Comparison of ENCODE assay signal across 26 mouse cellular contexts in genomic region chr15:82177743-82178290, GRCm38 (mm10). TPM values are rescaled to one million over a fixed set of nuclear protein-coding genes. Genes with fewer than 3 reads are reported as not detected.
DNase-seq lines count a peak whose midpoint lies in the region; ATAC-seq and TF ChIP-seq lines count a peak whose summit lies in the region.
"Had no signal": no experiment of that assay in that cellular context is flagged by ENCODE, and none has a peak within 500 bp of the region (broad histone marks: within the 10 kb centered on the region; RNA-seq: fewer than 3 reads in every experiment).

No protein-coding gene starts in this region.

- peaks cover 99% of the 10 kb centered on the region for H3K36me3 ChIP-seq in hindbrain, embryonic 14.5 days (replicated peaks; ENCODE audit: control insufficient read depth, insufficient read depth)
- peaks cover 99% of the 10 kb centered on the region for H3K36me3 ChIP-seq in hindbrain, embryonic 10.5 days
- peaks cover 93% of the 10 kb centered on the region for H3K36me3 ChIP-seq in intestine, postnatal 0 days (ENCODE audit: control insufficient read depth, insufficient read depth)
- H3K36me3 ChIP-seq in intestine, embryonic 15.5 days: peaks cover 84% of the 10 kb centered on the region

- intact Hi-C loops in left cerebral cortex, postnatal 25 days (cut with DNase I): no loop called here

- no peaks in the 10 kb centered on the region for H3K4me1 ChIP-seq in hindbrain, embryonic 14.5 days (replicated peaks; ENCODE audit: control insufficient read depth, insufficient read depth, low read length)
- no peaks in the 10 kb centered on the region for H3K4me1 ChIP-seq in hindbrain, embryonic 10.5 days (replicated peaks)
- no peaks in the 10 kb centered on the region for H3K4me1 ChIP-seq in intestine, postnatal 0 days (replicated peaks; ENCODE audit: control insufficient read depth, insufficient read depth, low read length)
- no peaks in the 10 kb centered on the region for H3K4me1 ChIP-seq in intestine, embryonic 15.5 days (replicated peaks)
- H3K4me1 ChIP-seq: forebrain, embryonic 10.5 days; forebrain, embryonic 13.5 days had no signal

- H3K4me2 ChIP-seq in hindbrain, embryonic 14.5 days (replicated peaks): no peak overlapping the region
- H3K4me2 ChIP-seq in intestine, postnatal 0 days (replicated peaks; ENCODE audit: low read depth): no peak overlapping the region
- no peak overlapping the region for H3K4me2 ChIP-seq in intestine, embryonic 15.5 days (replicated peaks)
- H3K4me2 ChIP-seq: forebrain, embryonic 13.5 days; heart, embryonic 11.5 days; heart, embryonic 15.5 days had no signal

- no peak for ATAC-seq in hindbrain, embryonic 14.5 days (ENCODE audit: low FRiP score)
- ATAC-seq in intestine, postnatal 0 days: no peak
- ATAC-seq in intestine, embryonic 15.5 days: no peak
- ATAC-seq: forebrain, embryonic 13.5 days; forebrain, embryonic 16.5 days had no signal

- H3K27ac ChIP-seq in hindbrain, embryonic 14.5 days: 0 out of 2 replicates have a peak overlapping the region, but pooled peaks have one; percentile 9
- H3K27ac ChIP-seq in hindbrain, embryonic 10.5 days: no peak overlapping the region
- 0 out of 2 replicates have a peak overlapping the region, but pooled peaks have one; percentile 28 for H3K27ac ChIP-seq in intestine, postnatal 0 days (ENCODE audit: low read depth, low read length)
- H3K27ac ChIP-seq in intestine, embryonic 15.5 days: no peak overlapping the region
- H3K27ac ChIP-seq: forebrain, embryonic 10.5 days; forebrain, embryonic 13.5 days; heart, embryonic 15.5 days had no signal

- H3K4me3 ChIP-seq in hindbrain, embryonic 14.5 days (replicated peaks; ENCODE audit: low read length): no peak overlapping the region
- no peak overlapping the region for H3K4me3 ChIP-seq in hindbrain, embryonic 10.5 days
- no peak overlapping the region for H3K4me3 ChIP-seq in intestine, postnatal 0 days (ENCODE audit: low read depth, low read length)
- H3K4me3 ChIP-seq in intestine, embryonic 15.5 days (replicated peaks): no peak overlapping the region
- H3K4me3 ChIP-seq: forebrain, embryonic 10.5 days; forebrain, embryonic 13.5 days; heart, embryonic 15.5 days had no signal

- no peak for TF ChIP-seq CTCF in intestine, postnatal 0 days (IDR thresholded peaks at IDR 0.05; ENCODE audit: low read depth)

- no peaks in the 10 kb centered on the region for H3K27me3 ChIP-seq in hindbrain, embryonic 14.5 days (ENCODE audit: control insufficient read depth, insufficient read depth, low read length)
- no peaks in the 10 kb centered on the region for H3K27me3 ChIP-seq in hindbrain, embryonic 10.5 days (ENCODE audit: insufficient read depth, poor library complexity, severe bottlenecking)
- no peaks in the 10 kb centered on the region for H3K27me3 ChIP-seq in intestine, postnatal 0 days (replicated peaks; ENCODE audit: control insufficient read depth, insufficient read depth, low read length)
- no peaks in the 10 kb centered on the region for H3K27me3 ChIP-seq in intestine, embryonic 15.5 days (replicated peaks)
- H3K27me3 ChIP-seq: CH12.LX; forebrain, embryonic 13.5 days; heart, embryonic 15.5 days had no signal

- no peaks in the 10 kb centered on the region for H3K9me3 ChIP-seq in hindbrain, embryonic 14.5 days (ENCODE audit: control insufficient read depth, low read length)
- peaks cover 31% of the 10 kb centered on the region for H3K9me3 ChIP-seq in hindbrain, embryonic 10.5 days
- 0 out of 2 replicates have a peak, but pooled peaks cover 3% of the 10 kb centered on the region for H3K9me3 ChIP-seq in intestine, postnatal 0 days (ENCODE audit: control insufficient read depth)
- H3K9me3 ChIP-seq in intestine, embryonic 15.5 days: no peaks in the 10 kb centered on the region
- H3K9me3 ChIP-seq: heart, embryonic 15.5 days had no signal

- DNase-seq in hindbrain, embryonic 14.5 days (ENCODE audit: low spot score): no peak
- no peak for DNase-seq in hindbrain, embryonic 10.5 days (ENCODE audit: low spot score)
- DNase-seq in R1 (ENCODE audit: low read depth, low spot score): peak; percentile 67
- no peak for DNase-seq in left cerebral cortex, postnatal 25 days (ENCODE audit: low spot score in 2 of 2)
- DNase-seq in gastrocnemius, postnatal 10 days: no peak
- DNase-seq: adrenal gland, postnatal 10 days; adrenal gland, postnatal 36 days; B cell, adult 2 months; cerebellum, adult 18-20 months; cerebellum, adult 9-10 months; cerebellum, postnatal 14 days; gastrocnemius, postnatal 14 days; heart, adult 11 months; heart, postnatal 10 days; heart, postnatal 36 days; kidney, adult 18-20 months had no signal

- H3K9ac ChIP-seq in hindbrain, embryonic 14.5 days: no peak overlapping the region
- no peak overlapping the region for H3K9ac ChIP-seq in intestine, postnatal 0 days (ENCODE audit: low read depth, low read length)
- no peak overlapping the region for H3K9ac ChIP-seq in intestine, embryonic 15.5 days
- H3K9ac ChIP-seq: forebrain, embryonic 13.5 days; heart, embryonic 15.5 days had no signal

- 86% methylated on average over 7 of the region's 7 CpGs for WGBS in hindbrain, embryonic 14.5 days
- WGBS in hindbrain, embryonic 10.5 days: 94% methylated on average over 7 of the region's 7 CpGs
- 83% methylated on average over 7 of the region's 7 CpGs for WGBS in intestine, postnatal 0 days
- 84% methylated on average over 7 of the region's 7 CpGs for WGBS in intestine, embryonic 15.5 days

RNA-seq across cellular contexts. Expression of gene Srebf2, which starts 30.8 kb away (rescaled TPM):
- polyA plus RNA-seq in hindbrain, embryonic 14.5 days (2014; fragmentation: Nextera tagmentation; extraction: Ambion mirVana): 153 and 154 TPM in 2 replicates
- polyA plus RNA-seq in hindbrain, embryonic 10.5 days (2016; fragmentation: Nextera tagmentation; extraction: Ambion mirVana): 211 and 242 TPM in 2 replicates
- polyA plus RNA-seq in intestine, postnatal 0 days (2015; fragmentation: Nextera tagmentation; extraction: Ambion mirVana): 68.7 and 69.5 TPM in 2 replicates
- 163 and 172 TPM in 2 replicates for polyA plus RNA-seq in intestine, embryonic 15.5 days (2015; fragmentation: Nextera tagmentation; extraction: Ambion mirVana)
- total RNA-seq in left cerebral cortex, postnatal 25 days (2021): 100 to 1,000 TPM; 179 to 183 TPM
- total RNA-seq in gastrocnemius, postnatal 10 days (2021): 10 to 100 TPM; 37.0 to 42.8 TPM

RNA-seq across cellular contexts. Expression of gene Shisa8, which starts 34.8 kb away (rescaled TPM):
- 3.4 and 6.3 TPM in 2 replicates for polyA plus RNA-seq in hindbrain, embryonic 14.5 days (2014; fragmentation: Nextera tagmentation; extraction: Ambion mirVana)
- polyA plus RNA-seq in hindbrain, embryonic 10.5 days (2016; fragmentation: Nextera tagmentation; extraction: Ambion mirVana): 1.6 and 1.8 TPM in 2 replicates
- not detected in 2 replicates for polyA plus RNA-seq in intestine, postnatal 0 days (2015; fragmentation: Nextera tagmentation; extraction: Ambion mirVana)
- polyA plus RNA-seq in intestine, embryonic 15.5 days (2015; fragmentation: Nextera tagmentation; extraction: Ambion mirVana): 0.10 and 0.15 TPM in 2 replicates
- total RNA-seq in left cerebral cortex, postnatal 25 days (2021): 1 to 10 TPM; 2.3 to 4.2 TPM
- not detected for total RNA-seq in gastrocnemius, postnatal 10 days (2021)
- total RNA-seq: gastrocnemius, adult 18-20 months; MEL had no signal

RNA-seq across cellular contexts. Expression of gene Tnfrsf13c, which starts 46.4 kb away (rescaled TPM):
- polyA plus RNA-seq in hindbrain, embryonic 14.5 days (2014; fragmentation: Nextera tagmentation; extraction: Ambion mirVana): 0.51 and 0.68 TPM in 2 replicates
- 0.18 and 0.46 TPM in 2 replicates for polyA plus RNA-seq in hindbrain, embryonic 10.5 days (2016; fragmentation: Nextera tagmentation; extraction: Ambion mirVana)
- polyA plus RNA-seq in intestine, postnatal 0 days (2015; fragmentation: Nextera tagmentation; extraction: Ambion mirVana): 0.10 TPM in 1 of 2 replicates, not detected in the other
- polyA plus RNA-seq in intestine, embryonic 15.5 days (2015; fragmentation: Nextera tagmentation; extraction: Ambion mirVana): 0.25 TPM in 1 of 2 replicates, not detected in the other
- under 1 TPM; 0.41 TPM for total RNA-seq in left cerebral cortex, postnatal 25 days (2021)
- total RNA-seq in gastrocnemius, postnatal 10 days (2021): under 1 TPM; 0.45 to 0.52 TPM
- total RNA-seq: gastrocnemius, adult 18-20 months; gastrocnemius, postnatal 14 days had no signal
- polyA plus RNA-seq: forebrain, embryonic 10.5 days; heart, embryonic 15.5 days had no signal

RNA-seq across cellular contexts. Expression of gene Ccdc134, which starts 50.1 kb away (rescaled TPM):
- 12.9 and 13.8 TPM in 2 replicates for polyA plus RNA-seq in hindbrain, embryonic 14.5 days (2014; fragmentation: Nextera tagmentation; extraction: Ambion mirVana)
- polyA plus RNA-seq in hindbrain, embryonic 10.5 days (2016; fragmentation: Nextera tagmentation; extraction: Ambion mirVana): 19.6 and 23.4 TPM in 2 replicates
- polyA plus RNA-seq in intestine, postnatal 0 days (2015; fragmentation: Nextera tagmentation; extraction: Ambion mirVana): 3.5 and 4.2 TPM in 2 replicates
- 12.0 and 12.6 TPM in 2 replicates for polyA plus RNA-seq in intestine, embryonic 15.5 days (2015; fragmentation: Nextera tagmentation; extraction: Ambion mirVana)
- total RNA-seq in left cerebral cortex, postnatal 25 days (2021): 10 to 100 TPM; 13.6 to 13.8 TPM
- 10 to 100 TPM; 31.0 to 33.5 TPM for total RNA-seq in gastrocnemius, postnatal 10 days (2021)

Comparison
In these comparisons a context has a peak if more than half of its experiments do, and no peak if none do; other contexts are left out.
1. H3K27ac ChIP-seq: peak in hindbrain, embryonic 14.5 days (single experiment) and intestine, postnatal 0 days (single experiment); none in hindbrain, embryonic 10.5 days (single experiment) and intestine, embryonic 15.5 days (single experiment).